Mouse (Mus musculus): ENCODE measurements around the gene Gm9944.
A peak's percentile ranks its signal among the peaks of the same experiment; 100 is the strongest.

The Gm9944 gene

GRCm38 (mm10) chr4:144453217-144453616 lies at the start of gene Gm9944:
Gm9944 (minus strand) TSS chr4:144453317.
- no peak for DNase-seq

GRCm38 (mm10) chr4:144493331-144493730 lies 40.2 kb upstream of the Gm9944 start:
- DNase-seq = no peak

- no peak for DNase-seq
Measured at GRCm38 (mm10) chr4:144468091-144468490, 15.0 kb upstream of the Gm9944 start.

GRCm38 (mm10) chr4:144465206-144465605 lies 12.1 kb upstream of the Gm9944 start:
- DNase-seq = no peak

- no peak for DNase-seq
Measured at GRCm38 (mm10) chr4:144463656-144464055, 10.5 kb upstream of the Gm9944 start, which contains the start of gene Aadacl3. Aadacl3 (minus strand) TSS chr4:144463756.

- DNase-seq = no peak
Measured at GRCm38 (mm10) chr4:144448546-144448945, 4.6 kb downstream of the Gm9944 start.

GRCm38 (mm10) chr4:144441582-144441981 lies 11.5 kb downstream of the Gm9944 start:
- no peak for DNase-seq

GRCm38 (mm10) chr4:144441095-144441494 lies 12.0 kb downstream of the Gm9944 start:
- DNase-seq = no peak

- DNase-seq = no peak
Measured at GRCm38 (mm10) chr4:144438672-144439071, 14.4 kb downstream of the Gm9944 start, which contains the start of gene 1700012P22Rik. 1700012P22Rik (minus strand) TSS chr4:144438772.

- no peak for DNase-seq
Measured at GRCm38 (mm10) chr4:144433216-144433615, 19.9 kb downstream of the Gm9944 start.

- DNase-seq = no peak
Measured at GRCm38 (mm10) chr4:144430723-144431122, 22.4 kb downstream of the Gm9944 start.

GRCm38 (mm10) chr4:144428868-144429267 lies 24.2 kb downstream of the Gm9944 start:
- DNase-seq = peak; percentile 4

GRCm38 (mm10) chr4:144424590-144424989 lies 28.5 kb downstream of the Gm9944 start:
- DNase-seq = no peak

- DNase-seq = no peak
Measured at GRCm38 (mm10) chr4:144420644-144421043, 32.5 kb downstream of the Gm9944 start.

- no peak for DNase-seq
Measured at GRCm38 (mm10) chr4:144408290-144408689, 44.8 kb downstream of the Gm9944 start, which contains the start of gene Pramef12. Pramef12 (minus strand) TSS chr4:144408464.

GRCm38 (mm10) chr4:144406261-144406660 lies 46.9 kb downstream of the Gm9944 start:
- DNase-seq = no peak

GRCm38 (mm10) chr4:144404456-144405086 lies 48.5 kb downstream of the Gm9944 start:
- no peak for DNase-seq
